Mouse (Mus musculus): Measurements from ENCODE around the gene Gm7982.
"Not testable (repeated sequence)": the region's sequence is repeated elsewhere in the genome, so short reads cannot be mapped to it uniquely, and the experiment has no call there.

Gm7982 gene

DNA sequence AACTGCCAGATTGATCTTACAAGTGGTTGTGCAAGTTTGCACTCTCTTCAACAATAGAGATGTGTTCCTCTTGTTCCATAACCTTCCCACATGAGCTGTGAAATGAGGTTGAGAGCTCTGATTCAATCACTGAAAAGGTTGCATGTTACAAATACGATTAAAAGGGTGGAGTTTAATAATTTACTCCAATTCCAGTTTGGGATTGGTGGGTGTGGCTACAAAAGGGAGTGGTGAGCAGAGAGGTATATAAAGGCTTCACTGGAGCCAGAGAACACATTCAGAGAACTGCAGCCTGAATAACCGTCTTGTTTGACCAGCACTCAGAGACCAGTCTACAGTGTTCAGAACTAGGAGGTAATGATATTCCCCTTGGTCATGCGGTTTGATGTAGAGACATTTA, at the start of gene Gm7982:
TSS of gene Gm7982 (plus strand) at position 301 of the 400 bp plus-strand sequence.
- DNase-seq, result not testable (repeated sequence)

DNA sequence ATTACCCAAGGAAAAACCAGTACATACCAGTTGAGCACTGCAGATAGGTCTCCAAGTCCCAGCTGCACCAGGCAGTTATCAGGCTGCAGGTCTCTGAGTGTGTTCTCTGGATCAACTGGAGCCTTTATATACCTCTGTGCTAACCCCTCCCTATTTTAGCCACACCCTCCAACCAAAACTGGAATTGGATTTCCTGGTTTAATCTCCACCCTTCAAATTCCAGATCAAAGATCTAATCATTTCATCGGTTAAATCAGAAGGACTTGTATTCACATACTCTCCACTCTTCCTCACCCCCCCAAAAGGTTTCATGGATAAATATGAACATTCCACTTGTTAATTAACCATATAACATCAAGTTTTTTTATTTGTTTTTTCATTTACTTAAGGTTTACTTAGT, 5.7 kb upstream of the Gm7982 start, which contains the start of gene Gm7978:
TSS of gene Gm7978 (minus strand) at position 101 of the 400 bp plus-strand sequence.
- DNase-seq, result not testable (repeated sequence)

- not testable (repeated sequence) for DNase-seq
Observed at GRCm38 (mm10) chr5:95775690-95776089, 33.9 kb downstream of the Gm7982 start, which contains the start of gene E330014E10Rik. Gene E330014E10Rik (plus strand): TSS chr5:95775990.
